Comparison of ENCODE assay signal across 25 mouse cellular contexts in the genomic region with DNA sequence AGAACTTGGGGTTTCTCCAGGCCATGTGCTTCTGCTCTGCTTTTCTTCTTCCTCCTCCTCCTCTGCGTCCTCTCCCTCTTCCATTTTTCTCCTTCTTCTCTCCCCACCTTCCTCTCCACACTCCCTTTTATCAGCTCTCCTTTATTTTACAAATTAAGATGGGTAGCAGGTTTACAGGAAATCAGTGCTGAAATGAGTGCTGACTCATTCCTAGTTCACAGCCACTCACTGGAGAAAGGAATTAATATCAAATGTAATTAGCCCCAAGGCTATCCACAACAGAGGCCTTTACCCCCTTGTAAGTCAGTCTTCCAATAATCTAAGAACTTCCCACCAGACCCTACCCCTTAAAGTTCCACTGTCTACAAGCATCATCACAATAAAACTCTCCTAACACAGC.
"Had no signal": no experiment of that assay in that cellular context is flagged by ENCODE, and none has a peak within 500 bp of the region (broad histone marks: within the 10 kb centered on the region; RNA-seq: fewer than 3 reads in every experiment).

No protein-coding gene starts in this region.

- H3K36me3 ChIP-seq: heart, embryonic 10.5 days; heart, embryonic 12.5 days; hindbrain, embryonic 10.5 days; hindbrain, embryonic 12.5 days; intestine, embryonic 15.5 days; limb, embryonic 13.5 days; limb, embryonic 15.5 days; liver, embryonic 12.5 days had no signal

- H3K27me3 ChIP-seq: heart, embryonic 12.5 days; hindbrain, embryonic 12.5 days; intestine, embryonic 15.5 days; limb, embryonic 13.5 days; limb, embryonic 15.5 days had no signal

- H3K9ac ChIP-seq: heart, embryonic 12.5 days; hindbrain, embryonic 12.5 days; hindbrain, embryonic 14.5 days; intestine, embryonic 15.5 days; limb, embryonic 13.5 days; limb, embryonic 15.5 days; liver, embryonic 12.5 days had no signal

- H3K4me2 ChIP-seq: heart, embryonic 12.5 days; hindbrain, embryonic 12.5 days; hindbrain, embryonic 14.5 days; intestine, embryonic 15.5 days; limb, embryonic 13.5 days; limb, embryonic 15.5 days; liver, embryonic 12.5 days had no signal

- H3K4me3 ChIP-seq: heart, embryonic 10.5 days; heart, embryonic 12.5 days; hindbrain, embryonic 10.5 days; hindbrain, embryonic 12.5 days; intestine, embryonic 15.5 days; layer of hippocampus, adult 2 months; left cerebral cortex, adult 2 months; limb, embryonic 13.5 days; limb, embryonic 15.5 days; liver, embryonic 12.5 days had no signal

- DNase-seq: gastrocnemius, postnatal 14 days; gastrocnemius, postnatal 36 days; heart, adult 11 months; heart, postnatal 10 days; heart, postnatal 4 days; kidney, adult 18-20 months; kidney, adult 8-10 months; kidney, postnatal 10 days; kidney, postnatal 25 days; kidney, postnatal 4 days; left cerebral cortex, postnatal 4 days had no signal

- H3K9me3 ChIP-seq: heart, embryonic 10.5 days; heart, embryonic 12.5 days; hindbrain, embryonic 10.5 days; hindbrain, embryonic 12.5 days; intestine, embryonic 15.5 days; limb, embryonic 13.5 days; limb, embryonic 15.5 days; liver, embryonic 12.5 days had no signal

- H3K27ac ChIP-seq: heart, embryonic 10.5 days; hindbrain, embryonic 10.5 days; hindbrain, embryonic 12.5 days; hindbrain, embryonic 14.5 days; intestine, embryonic 15.5 days; layer of hippocampus, adult 2 months; left cerebral cortex, adult 2 months; limb, embryonic 13.5 days; limb, embryonic 15.5 days; liver, embryonic 12.5 days had no signal

- ATAC-seq: hindbrain, embryonic 16.5 days; inflammation-experienced regulatory T-cells, adult 6 months; intestine, embryonic 15.5 days; intestine, postnatal 0 days; liver, embryonic 12.5 days had no signal
